Mouse (Mus musculus): ENCODE data around the gene Camk2d. TPM values are rescaled to one million over a fixed set of nuclear protein-coding genes. Genes with fewer than 3 reads are reported as not detected.

Camk2d gene
- total and polyA plus RNA-seq, 3 experiments: 0.07 to 0.35 TPM; not detected in 1

- TF ChIP-seq TCF12 (IDR thresholded peaks at IDR 0.05; ENCODE audit: low read depth, low read length) (no peak), ELF1 (IDR thresholded peaks at IDR 0.05; ENCODE audit: low read depth, low read length) (no peak), CTCF (IDR thresholded peaks at IDR 0.05 in 2 of 3, conservative IDR thresholded peaks at IDR 0.05 in 1 of 3; ENCODE audit: control insufficient read depth in 1 of 3, insufficient read depth in 1 of 3, low read depth in 2 of 3, low read length in 3 of 3, poor library complexity in 1 of 3, severe bottlenecking in 1 of 3) (no peak), RAD21 (IDR thresholded peaks at IDR 0.05; ENCODE audit: low read depth, low read length) (no peak), HCFC1 (IDR thresholded peaks at IDR 0.05; ENCODE audit: low read depth, low read length) (no peak), ZMIZ1 (IDR thresholded peaks at IDR 0.05; ENCODE audit: low read depth, low read length) (no peak), MAFK (IDR thresholded peaks at IDR 0.05; ENCODE audit: borderline replicate concordance, low read depth, low read length) (no peak), NRF1 (IDR thresholded peaks at IDR 0.05; ENCODE audit: insufficient read depth, low read depth, low read length, poor library complexity, severe bottlenecking) (no peak), CHD2 (IDR thresholded peaks at IDR 0.05; ENCODE audit: low read length) (no peak), USF2 (IDR thresholded peaks at IDR 0.05; ENCODE audit: borderline replicate concordance in 1 of 2, insufficient read depth in 1 of 2, low read depth in 1 of 2, low read length in 2 of 2) (no peak), SMC3 (IDR thresholded peaks at IDR 0.05; ENCODE audit: low read depth, low read length) (no peak), MAZ (IDR thresholded peaks at IDR 0.05; ENCODE audit: low read depth, low read length) (no peak), MEF2A (IDR thresholded peaks at IDR 0.05; ENCODE audit: extremely low read depth, insufficient replicate concordance, low read depth, low read length, poor library complexity, severe bottlenecking) (no peak), POLR2A (IDR thresholded peaks at IDR 0.05; ENCODE audit: control insufficient read depth in 1 of 2, insufficient read depth in 1 of 2, low read depth in 1 of 2, low read length in 2 of 2, poor library complexity in 1 of 2) (no peak), MYB (IDR thresholded peaks at IDR 0.05; ENCODE audit: low read depth, low read length) (no peak), ZNF384 (IDR thresholded peaks at IDR 0.05; ENCODE audit: low read depth, low read length) (no peak)
- no peaks in the 10 kb centered on the region for H3K4me1 ChIP-seq (ENCODE audit: control insufficient read depth in 1 of 2, insufficient read depth in 2 of 2, low read length in 2 of 2)
- H3K79me2 ChIP-seq (ENCODE audit: control insufficient read depth, insufficient read depth, low read length, poor library complexity): no peaks in the 10 kb centered on the region
- H3K9ac ChIP-seq (ENCODE audit: control insufficient read depth, low read depth, low read length, poor library complexity, severe bottlenecking): no peak overlapping the region
- H3K36me3 ChIP-seq (ENCODE audit: control insufficient read depth in 1 of 2, insufficient read depth in 2 of 2, low read length in 2 of 2): no peaks in the 10 kb centered on the region
- H3K4me3 ChIP-seq (ENCODE audit: control insufficient read depth in 1 of 2, insufficient read depth in 1 of 2, low read depth in 2 of 2, low read length in 2 of 2): no peak overlapping the region
- H3K27ac ChIP-seq (ENCODE audit: control insufficient read depth, low read depth, low read length): no peak overlapping the region
- no peaks in the 10 kb centered on the region for H3K9me3 ChIP-seq (replicated peaks; ENCODE audit: insufficient read depth, low read length)
- no peaks in the 10 kb centered on the region for H3K27me3 ChIP-seq (ENCODE audit: control insufficient read depth in 1 of 2, insufficient read depth in 2 of 2, low read length in 2 of 2)
- no peak for DNase-seq (ENCODE audit: low read depth, low spot score)
Measured at GRCm38 (mm10) chr3:126751377-126752098, 155.4 kb downstream of the Camk2d start.

GRCm38 (mm10) chr3:126752978-126753377, 156.9 kb downstream of the Camk2d start:
- TF ChIP-seq ELF1 (IDR thresholded peaks at IDR 0.05; ENCODE audit: low read depth, low read length) (no peak), MAX (IDR thresholded peaks at IDR 0.05; ENCODE audit: low read length) (no peak), POLR2AphosphoS2 (IDR thresholded peaks at IDR 0.05; ENCODE audit: low read length) (no peak), GATA1 (IDR thresholded peaks at IDR 0.05; ENCODE audit: low read depth, low read length) (no peak), RAD21 (IDR thresholded peaks at IDR 0.05; ENCODE audit: low read depth, low read length) (no peak), ZKSCAN1 (IDR thresholded peaks at IDR 0.05; ENCODE audit: low read depth, low read length) (no peak)
- DNase-seq (ENCODE audit: low read depth, low spot score): no peak
- Histone ChIP-seq H3K27ac (ENCODE audit: control insufficient read depth, low read depth, low read length) (no peak overlapping the region), H3K36me3 (ENCODE audit: control insufficient read depth in 1 of 2, insufficient read depth in 2 of 2, low read length in 2 of 2) (no peaks in the 10 kb centered on the region), H3K79me2 (ENCODE audit: control insufficient read depth, insufficient read depth, low read length, poor library complexity) (no peaks in the 10 kb centered on the region), H3K9me3 (replicated peaks; ENCODE audit: insufficient read depth, low read length) (no peaks in the 10 kb centered on the region), H3K4me1 (ENCODE audit: control insufficient read depth in 1 of 2, insufficient read depth in 2 of 2, low read length in 2 of 2) (no peaks in the 10 kb centered on the region), H3K4me3 (ENCODE audit: control insufficient read depth in 1 of 2, insufficient read depth in 1 of 2, low read depth in 2 of 2, low read length in 2 of 2) (no peak overlapping the region), H3K27me3 (ENCODE audit: control insufficient read depth in 1 of 2, insufficient read depth in 2 of 2, low read length in 2 of 2) (no peaks in the 10 kb centered on the region), H3K9ac (ENCODE audit: control insufficient read depth, low read depth, low read length, poor library complexity, severe bottlenecking) (no peak overlapping the region)

All from MEL (cell line).